ENCODE assay signal across 10 mouse cellular contexts in genomic region chr13:46272811-46273452, GRCm38 (mm10). TPM values are rescaled to one million over a fixed set of nuclear protein-coding genes. Genes with fewer than 3 reads are reported as not detected.
DNase-seq lines count a peak whose midpoint lies in the region; ATAC-seq and TF ChIP-seq lines count a peak whose summit lies in the region.
"Had no signal": no experiment of that assay in that cellular context is flagged by ENCODE, and none has a peak within 500 bp of the region (broad histone marks: within the 10 kb centered on the region; RNA-seq: fewer than 3 reads in every experiment).

No protein-coding gene starts in this region.

- DNase-seq in embryonic facial prominence, embryonic 10.5 days (ENCODE audit: low spot score) = peak; percentile 61
- peak; percentile 20 for DNase-seq in heart, postnatal 4 days
- DNase-seq in cerebellum, postnatal 36 days = no peak
- no peak for DNase-seq in left cerebral cortex, postnatal 10 days (ENCODE audit: extremely low spot score in 1 of 2, low spot score in 2 of 2)
- DNase-seq in cerebellum, adult 11 months = no peak
- DNase-seq in kidney, postnatal 25 days = no peak

- TF ChIP-seq CTCF in ES-Bruce4 (IDR thresholded peaks at IDR 0.05; ENCODE audit: low read depth, low read length) = no peak

- peak overlapping the region; percentile 7; the same call in 1 of the 2 replicates for H3K4me3 ChIP-seq in ES-Bruce4 (ENCODE audit: low read depth, low read length)
- peak overlapping the region; percentile 50 for H3K4me3 ChIP-seq in embryonic facial prominence, embryonic 10.5 days
- H3K4me3 ChIP-seq in liver, embryonic 15.5 days (replicated peaks) = no peak overlapping the region

- no peak for TF ChIP-seq POLR2A in ES-Bruce4 (IDR thresholded peaks at IDR 0.05; ENCODE audit: insufficient read depth, low read length)

- TF ChIP-seq EP300 in ES-Bruce4 (IDR thresholded peaks at IDR 0.05; ENCODE audit: insufficient read depth, low read depth, low read length) = no peak

- H3K27me3 ChIP-seq in ES-Bruce4 (ENCODE audit: control insufficient read depth, insufficient read depth, low read length, poor library complexity, severe bottlenecking) = no peaks in the 10 kb centered on the region
- no peaks in the 10 kb centered on the region for H3K27me3 ChIP-seq in embryonic facial prominence, embryonic 10.5 days (replicated peaks; ENCODE audit: low read depth, poor library complexity, severe bottlenecking)
- no peaks in the 10 kb centered on the region for H3K27me3 ChIP-seq in liver, embryonic 15.5 days

- H3K9me3 ChIP-seq in ES-Bruce4 (replicated peaks; ENCODE audit: control insufficient read depth, insufficient read depth, low read length, poor library complexity, severe bottlenecking) = no peaks in the 10 kb centered on the region
- H3K9me3 ChIP-seq in embryonic facial prominence, embryonic 10.5 days = no peaks in the 10 kb centered on the region
- H3K9me3 ChIP-seq in liver, embryonic 15.5 days (replicated peaks) = no peaks in the 10 kb centered on the region

- no peak overlapping the region for H3K27ac ChIP-seq in ES-Bruce4 (ENCODE audit: insufficient read depth, low read length)
- peak overlapping the region; percentile 62 for H3K27ac ChIP-seq in embryonic facial prominence, embryonic 10.5 days (replicated peaks)
- no peak overlapping the region for H3K27ac ChIP-seq in liver, embryonic 15.5 days (replicated peaks)

- WGBS in embryonic facial prominence, embryonic 10.5 days = 11% methylated on average over 17 of the region's 17 CpGs
- WGBS in liver, embryonic 15.5 days (ENCODE audit: insufficient replicate concordance) = 13% methylated on average over 17 of the region's 17 CpGs

- ATAC-seq in liver, embryonic 15.5 days (ENCODE audit: insufficient read depth) = no peak

- no peaks in the 10 kb centered on the region for H3K36me3 ChIP-seq in ES-Bruce4 (ENCODE audit: control insufficient read depth, insufficient read depth, low read length, poor library complexity, severe bottlenecking)
- no peaks in the 10 kb centered on the region for H3K36me3 ChIP-seq in embryonic facial prominence, embryonic 10.5 days (replicated peaks)
- H3K36me3 ChIP-seq in liver, embryonic 15.5 days (replicated peaks) = no peaks in the 10 kb centered on the region

- intact Hi-C loops in left cerebral cortex, postnatal 10 days (cut with DNase I) = no loop called here

- H3K9ac ChIP-seq in ES-Bruce4 (ENCODE audit: low read depth, poor library complexity, severe bottlenecking) = no peak overlapping the region
- no peak overlapping the region for H3K9ac ChIP-seq in liver, embryonic 15.5 days

- H3K4me1 ChIP-seq in ES-Bruce4 (ENCODE audit: control insufficient read depth, insufficient read depth, low read length) = no peaks in the 10 kb centered on the region
- H3K4me1 ChIP-seq in embryonic facial prominence, embryonic 10.5 days = peaks cover 32% of the 10 kb centered on the region
- H3K4me1 ChIP-seq in liver, embryonic 15.5 days (replicated peaks) = no peaks in the 10 kb centered on the region

- peak overlapping the region; percentile 29; the same call in 1 of the 2 replicates for H3K4me2 ChIP-seq in liver, embryonic 15.5 days

RNA-seq across cellular contexts. Expression of gene Stmnd1, which starts 0.6 kb away (rescaled TPM):
- not detected in 2 replicates for polyA plus RNA-seq in ES-Bruce4 (2011; ENCODE audit: insufficient read depth, insufficient read length, low read depth, missing spikeins)
- polyA plus RNA-seq in embryonic facial prominence, embryonic 10.5 days (2016; fragmentation: Nextera tagmentation; extraction: Ambion mirVana) = 0.11 TPM in 2 replicates
- total RNA-seq in heart, postnatal 4 days (2021) = under 1 TPM; 0.18 to 0.45 TPM
- polyA plus RNA-seq in liver, embryonic 15.5 days (2015; fragmentation: Nextera tagmentation; extraction: Ambion mirVana) = 0.08 TPM in 1 of 2 replicates, not detected in the other
- total RNA-seq in left cerebral cortex, postnatal 10 days (2021) = not detected
- total RNA-seq: liver, adult 2 months had no signal
- polyA plus RNA-seq: liver, adult 2 months; spleen, adult 2 months had no signal

Comparison
In these comparisons a context has a peak if more than half of its experiments do, and no peak if none do; other contexts are left out.
1. DNase-seq: peak in embryonic facial prominence, embryonic 10.5 days (single experiment) and heart, postnatal 4 days (single experiment); none in cerebellum, postnatal 36 days (0 of 2), left cerebral cortex, postnatal 10 days (0 of 2), cerebellum, adult 11 months (single experiment) and kidney, postnatal 25 days (0 of 2).